Mouse (Mus musculus) v-Abl transformed pro-B cells (cell line): ENCODE data around the gene Tm9sf2.

Experiments
- in situ Hi-C, 2 experiments: fragments of 400-800 bp; cut with MboI; formaldehyde crosslinking; loops; one replicate each; pipeline ENCODE4 v1.15.1; 2025; ENCODE audit not compliant: unreplicated experiment in 2 of 2

Tm9sf2 gene

GRCm38 (mm10) chr14:122157738-122158137, 50.9 kb downstream of the Tm9sf2 start:
- in situ Hi-C loops, result no loop called here

GRCm38 (mm10) chr14:122160916-122161315, 54.1 kb downstream of the Tm9sf2 start:
- in situ Hi-C loops, result no loop called here

GRCm38 (mm10) chr14:122168912-122169311, 62.1 kb downstream of the Tm9sf2 start:
- in situ Hi-C loops, result no loop called here

- in situ Hi-C loops, result no loop called here
Observed at GRCm38 (mm10) chr14:122170202-122170781, 63.5 kb downstream of the Tm9sf2 start.

GRCm38 (mm10) chr14:122171031-122171430, 64.2 kb downstream of the Tm9sf2 start:
- in situ Hi-C loops, result no loop called here

GRCm38 (mm10) chr14:122176263-122176798, 69.5 kb downstream of the Tm9sf2 start:
- in situ Hi-C loops, result no loop called here

GRCm38 (mm10) chr14:122179262-122179661, 72.4 kb downstream of the Tm9sf2 start:
- in situ Hi-C loops, result no loop called here

GRCm38 (mm10) chr14:122181078-122181814, 74.4 kb downstream of the Tm9sf2 start, which contains the start of gene Clybl:
Clybl (plus strand) TSS chr14:122181704.
- in situ Hi-C loops, result no loop called here

- in situ Hi-C loops, result no loop called here
Observed at GRCm38 (mm10) chr14:122181815-122182157, 74.9 kb downstream of the Tm9sf2 start.

- in situ Hi-C loops, result no loop called here
Observed at GRCm38 (mm10) chr14:122182220-122182619, 75.4 kb downstream of the Tm9sf2 start.

GRCm38 (mm10) chr14:122183974-122184373, 77.1 kb downstream of the Tm9sf2 start:
- in situ Hi-C loops, result no loop called here

- in situ Hi-C loops, result no loop called here
Observed at GRCm38 (mm10) chr14:122188250-122188649, 81.4 kb downstream of the Tm9sf2 start.

- in situ Hi-C loops, result loop anchor here (10.0 kb wide), 1 partner anchor 1125 kb away; no protein-coding TSS in a partner anchor
Observed at GRCm38 (mm10) chr14:122189901-122190300, 83.1 kb downstream of the Tm9sf2 start.

- in situ Hi-C loops, result loop anchor here (10.0 kb wide), 1 partner anchor 1124 kb away; no protein-coding TSS in a partner anchor
Observed at GRCm38 (mm10) chr14:122190527-122190926, 83.7 kb downstream of the Tm9sf2 start.

GRCm38 (mm10) chr14:122190941-122191510, 84.2 kb downstream of the Tm9sf2 start:
- in situ Hi-C loops, result loop anchor here (10.0 kb wide), 1 partner anchor 1124 kb away; no protein-coding TSS in a partner anchor

- in situ Hi-C loops, result loop anchor here (10.0 kb wide), 1 partner anchor 1120 kb away; no protein-coding TSS in a partner anchor
Observed at GRCm38 (mm10) chr14:122194630-122195029, 87.8 kb downstream of the Tm9sf2 start.

- in situ Hi-C loops, result loop anchor here (10.0 kb wide), 1 partner anchor 1118 kb away; no protein-coding TSS in a partner anchor
Observed at GRCm38 (mm10) chr14:122196851-122197250, 90.0 kb downstream of the Tm9sf2 start.

GRCm38 (mm10) chr14:122200247-122200885, 93.5 kb downstream of the Tm9sf2 start:
- in situ Hi-C loops, result no loop called here

GRCm38 (mm10) chr14:122209177-122209576, 102.3 kb downstream of the Tm9sf2 start:
- in situ Hi-C loops, result no loop called here
